Mouse (Mus musculus): ENCODE data around the gene Erbb2. TPM values are rescaled to one million over a fixed set of nuclear protein-coding genes. Genes with fewer than 3 reads are reported as not detected.

Erbb2 gene
- polyA plus RNA-seq, 1 experiment from 2014 or later, result 39.4 TPM

GRCm38 (mm10) chr11:98479026-98479939 lies 67.0 kb downstream of the Erbb2 start:
- no peaks in the 10 kb centered on the region for H3K27me3 ChIP-seq
- no peak overlapping the region for H3K9ac ChIP-seq
- H3K4me3 ChIP-seq, result no peak overlapping the region
- H3K9me3 ChIP-seq, result no peaks in the 10 kb centered on the region
- H3K36me3 ChIP-seq, result no peaks in the 10 kb centered on the region
- no peak overlapping the region for H3K4me2 ChIP-seq
- H3K27ac ChIP-seq, result no peak overlapping the region
- no peaks in the 10 kb centered on the region for H3K4me1 ChIP-seq
- WGBS, result 72% methylated on average over 13 of the region's 13 CpGs
- ATAC-seq (ENCODE audit: borderline replicate concordance, extremely low read depth, low FRiP score, low TSS enrichment), result no peak

- Histone ChIP-seq H3K9me3 (no peaks in the 10 kb centered on the region), H3K4me1 (no peaks in the 10 kb centered on the region), H3K27me3 (no peaks in the 10 kb centered on the region), H3K4me2 (no peak overlapping the region), H3K27ac (no peak overlapping the region), H3K4me3 (no peak overlapping the region), H3K36me3 (no peaks in the 10 kb centered on the region), H3K9ac (no peak overlapping the region)
- no peak for ATAC-seq (ENCODE audit: borderline replicate concordance, extremely low read depth, low FRiP score, low TSS enrichment)
- 81% methylated on average over 12 of the region's 12 CpGs for WGBS
Observed at GRCm38 (mm10) chr11:98479940-98480497, 67.7 kb downstream of the Erbb2 start.

GRCm38 (mm10) chr11:98481231-98481630 lies 69.0 kb downstream of the Erbb2 start:
- Histone ChIP-seq H3K27me3 (no peaks in the 10 kb centered on the region), H3K9me3 (no peaks in the 10 kb centered on the region), H3K9ac (no peak overlapping the region), H3K4me2 (no peak overlapping the region), H3K27ac (no peak overlapping the region), H3K4me3 (no peak overlapping the region), H3K36me3 (no peaks in the 10 kb centered on the region), H3K4me1 (no peaks in the 10 kb centered on the region)
- 51% methylated on average over 6 of the region's 6 CpGs for WGBS
- no peak for ATAC-seq (ENCODE audit: borderline replicate concordance, extremely low read depth, low FRiP score, low TSS enrichment)

- Histone ChIP-seq H3K4me2 (no peak overlapping the region), H3K4me3 (no peak overlapping the region), H3K9ac (no peak overlapping the region), H3K4me1 (no peaks in the 10 kb centered on the region), H3K27me3 (no peaks in the 10 kb centered on the region), H3K36me3 (no peaks in the 10 kb centered on the region), H3K27ac (no peak overlapping the region), H3K9me3 (no peaks in the 10 kb centered on the region)
- 73% methylated on average over 10 of the region's 10 CpGs for WGBS
- ATAC-seq (ENCODE audit: borderline replicate concordance, extremely low read depth, low FRiP score, low TSS enrichment), result no peak
Observed at GRCm38 (mm10) chr11:98482067-98482466, 69.8 kb downstream of the Erbb2 start.

- no peak for ATAC-seq (ENCODE audit: borderline replicate concordance, extremely low read depth, low FRiP score, low TSS enrichment)
- no peak overlapping the region for H3K27ac ChIP-seq
- no peak overlapping the region for H3K4me2 ChIP-seq
- H3K9ac ChIP-seq, result no peak overlapping the region
- H3K4me3 ChIP-seq, result no peak overlapping the region
- WGBS, result 78% methylated on average over 2 of the region's 2 CpGs
- H3K36me3 ChIP-seq, result no peaks in the 10 kb centered on the region
- H3K4me1 ChIP-seq, result no peaks in the 10 kb centered on the region
- H3K9me3 ChIP-seq, result no peaks in the 10 kb centered on the region
- H3K27me3 ChIP-seq, result no peaks in the 10 kb centered on the region
Observed at GRCm38 (mm10) chr11:98485749-98486148, 73.5 kb downstream of the Erbb2 start.

Other genes with a start within 250 kb of the Erbb2 start
- gene Med1, start 219.2 kb upstream of the Erbb2 start, polyA plus RNA-seq (2015; fragmentation: Nextera tagmentation; extraction: Ambion mirVana), result 57.8 and 60.8 TPM in 2 replicates
- gene Cdk12, start 209.4 kb upstream of the Erbb2 start, polyA plus RNA-seq (2015; fragmentation: Nextera tagmentation; extraction: Ambion mirVana), result 8.8 and 10.0 TPM in 2 replicates
- gene Neurod2, start 82.8 kb upstream of the Erbb2 start, polyA plus RNA-seq (2015; fragmentation: Nextera tagmentation; extraction: Ambion mirVana), result 0.05 TPM in 1 of 2 replicates, not detected in the other
- gene Ppp1r1b, start 64.1 kb upstream of the Erbb2 start, polyA plus RNA-seq (2015; fragmentation: Nextera tagmentation; extraction: Ambion mirVana), result 3.5 and 5.5 TPM in 2 replicates
- 45.2 and 52.5 TPM in 2 replicates for gene Stard3, start 54.1 kb upstream of the Erbb2 start, polyA plus RNA-seq (2015; fragmentation: Nextera tagmentation; extraction: Ambion mirVana)
- gene Tcap, start 28.7 kb upstream of the Erbb2 start, polyA plus RNA-seq (2015; fragmentation: Nextera tagmentation; extraction: Ambion mirVana), result 5.1 and 7.5 TPM in 2 replicates
- 0.12 TPM in 1 of 2 replicates, not detected in the other for gene Pnmt, start 26.0 kb upstream of the Erbb2 start, polyA plus RNA-seq (2015; fragmentation: Nextera tagmentation; extraction: Ambion mirVana)
- 13.0 and 14.7 TPM in 2 replicates for gene Pgap3, start 12.0 kb upstream of the Erbb2 start, polyA plus RNA-seq (2015; fragmentation: Nextera tagmentation; extraction: Ambion mirVana)
- gene Mien1, start 26.5 kb downstream of the Erbb2 start, polyA plus RNA-seq (2015; fragmentation: Nextera tagmentation; extraction: Ambion mirVana), result 76.8 and 78.0 TPM in 2 replicates
- 45.3 and 49.6 TPM in 2 replicates for gene Grb7, start 33.9 kb downstream of the Erbb2 start, polyA plus RNA-seq (2015; fragmentation: Nextera tagmentation; extraction: Ambion mirVana)
- gene Ikzf3, start 133.6 kb downstream of the Erbb2 start, polyA plus RNA-seq (2015; fragmentation: Nextera tagmentation; extraction: Ambion mirVana), result 0.49 and 1.2 TPM in 2 replicates
- gene Zpbp2, start 138.6 kb downstream of the Erbb2 start, polyA plus RNA-seq (2015; fragmentation: Nextera tagmentation; extraction: Ambion mirVana), result 0.14 TPM in 1 of 2 replicates, not detected in the other
- 54.6 and 55.2 TPM in 2 replicates for gene Ormdl3, start 174.9 kb downstream of the Erbb2 start, polyA plus RNA-seq (2015; fragmentation: Nextera tagmentation; extraction: Ambion mirVana)
- gene Lrrc3c, start 185.8 kb downstream of the Erbb2 start, polyA plus RNA-seq (2015; fragmentation: Nextera tagmentation; extraction: Ambion mirVana), result not detected in 2 replicates
- gene Gm12355, start 213.2 kb downstream of the Erbb2 start, polyA plus RNA-seq (2015; fragmentation: Nextera tagmentation; extraction: Ambion mirVana), result 1.0 and 1.4 TPM in 2 replicates
- gene Gsdma3, start 213.9 kb downstream of the Erbb2 start, polyA plus RNA-seq (2015; fragmentation: Nextera tagmentation; extraction: Ambion mirVana), result not detected in 2 replicates
- not detected in 2 replicates for gene Gsdma2, start 234.3 kb downstream of the Erbb2 start, polyA plus RNA-seq (2015; fragmentation: Nextera tagmentation; extraction: Ambion mirVana)